Mouse (Mus musculus) ES-Bruce4 (cell line): ENCODE measurements around the gene Ppp1r7. TPM values are rescaled to one million over a fixed set of nuclear protein-coding genes. Genes with fewer than 3 reads are reported as not detected.
"Not testable (repeated sequence)": the region's sequence is repeated elsewhere in the genome, so short reads cannot be mapped to it uniquely, and the experiment has no call there.

Source experiments
- H3K27ac ChIP-seq: 2 replicates; pipeline ENCODE4 v1.5.1; 2012; ENCODE audit warnings: low read length, inconsistent platforms; ENCODE audit not compliant: insufficient read depth
- H3K27me3 ChIP-seq: 2 replicates; pipeline ENCODE4 v1.6.1; 2012; ENCODE audit warnings: mild to moderate bottlenecking, low read length, inconsistent platforms; ENCODE audit not compliant: control insufficient read depth, poor library complexity, insufficient read depth, severe bottlenecking
- H3K36me3 ChIP-seq: 2 replicates; pipeline ENCODE4 v1.6.1; 2012; ENCODE audit warnings: inconsistent platforms, mild to moderate bottlenecking, low read length, moderate library complexity; ENCODE audit not compliant: control insufficient read depth, poor library complexity, insufficient read depth, severe bottlenecking
- H3K4me1 ChIP-seq: one replicate; pipeline ENCODE4 v1.8.1; 2011; ENCODE audit warnings: low read length; ENCODE audit not compliant: control insufficient read depth, insufficient read depth
- H3K4me3 ChIP-seq: 2 replicates; pipeline ENCODE4 v1.5.1; 2011; ENCODE audit warnings: low read depth, mild to moderate bottlenecking, low read length
- H3K9ac ChIP-seq: 2 replicates; pipeline ENCODE4 v1.6.1; 2012; ENCODE audit warnings: low read depth, mild to moderate bottlenecking, inconsistent platforms; ENCODE audit not compliant: poor library complexity, severe bottlenecking
- H3K9me3 ChIP-seq: replicated peaks from 2 replicates; pipeline ENCODE4 v1.6.1; 2012; ENCODE audit warnings: mild to moderate bottlenecking, low read length, inconsistent platforms; ENCODE audit not compliant: control insufficient read depth, poor library complexity, insufficient read depth, severe bottlenecking
- CTCF ChIP-seq: IDR thresholded peaks from one replicate; pipeline ENCODE4 v1.8.1; 2011; ENCODE audit warnings: low read depth, low read length
- EP300 ChIP-seq: IDR thresholded peaks from 2 replicates; pipeline ENCODE4 v1.6.1; 2011; ENCODE audit warnings: low read depth, low read length; ENCODE audit not compliant: insufficient read depth
- POLR2A ChIP-seq: IDR thresholded peaks from one replicate; pipeline ENCODE4 v1.8.1; 2011; ENCODE audit warnings: low read length; ENCODE audit not compliant: insufficient read depth
- polyA plus RNA-seq: library from polyadenylated mRNA; stranded (reverse); fragments of >200 nt; gene quantifications from 2 replicates; pipeline ENCODE4 v1.2.4, GENCODE M21; 2011; ENCODE audit warnings: low read depth; ENCODE audit not compliant: missing spikeins, insufficient read depth, insufficient read length

Ppp1r7 gene
- polyA plus RNA-seq = 40.4 and 40.8 TPM in 2 replicates

DNA sequence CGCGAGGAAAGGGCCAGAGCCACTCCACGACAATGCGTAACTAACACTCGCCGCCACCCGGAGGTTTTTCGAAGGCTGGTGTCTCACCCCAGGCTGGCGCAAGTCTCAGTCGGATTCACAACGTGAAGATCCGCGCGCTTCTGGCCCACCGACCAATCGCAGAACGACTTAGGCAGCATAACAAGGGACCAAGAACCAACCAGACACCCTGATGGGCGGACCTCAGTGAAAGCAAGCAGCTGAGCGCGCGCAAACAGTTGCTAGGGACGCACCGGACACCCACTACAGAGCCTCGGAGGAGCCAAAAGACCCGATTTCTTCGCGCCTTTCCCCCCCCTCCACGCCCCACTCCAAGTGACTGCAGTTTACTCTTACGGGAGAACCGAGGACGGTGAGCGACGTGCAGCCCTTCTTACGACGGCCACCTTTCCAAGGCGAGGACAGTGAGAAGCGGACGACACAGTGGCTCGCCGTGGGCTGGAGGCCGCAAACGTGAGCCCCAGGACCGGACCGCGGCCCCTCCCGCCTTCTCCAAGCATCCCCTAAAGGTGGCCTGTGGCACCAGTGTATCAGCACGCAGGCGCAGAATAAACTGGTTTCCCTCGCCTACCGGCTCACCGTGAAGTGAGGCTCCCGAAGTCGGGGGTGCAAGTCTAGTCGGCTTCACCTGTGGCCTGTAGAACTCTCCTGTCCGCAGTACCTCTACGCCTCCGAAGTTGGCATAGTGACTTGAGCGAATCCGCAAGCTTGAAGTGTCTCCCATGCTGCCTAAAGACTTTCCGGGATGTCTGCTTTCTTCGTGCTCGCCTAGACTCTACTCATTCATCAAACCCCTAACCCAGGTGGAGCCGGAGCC lies at the start of gene Ppp1r7, which contains the start of gene Pask:
Gene Ppp1r7 (plus strand): TSS at position 207 of the 856 bp plus-strand sequence.
Gene Pask (minus strand): TSS at position 835 of the 856 bp plus-strand sequence.
- H3K27me3 ChIP-seq = no peaks in the 10 kb centered on the region
- TF ChIP-seq EP300 (no peak), CTCF (no peak), POLR2A (no peak)
- H3K9me3 ChIP-seq = no peaks in the 10 kb centered on the region
- no peak within 1 kb of the TSS for H3K27ac ChIP-seq
- H3K9ac ChIP-seq = peak within 1 kb of the TSS; percentile 86
- H3K4me1 ChIP-seq = no peaks in the 10 kb centered on the region
- peak within 1 kb of the TSS; percentile 91 for H3K4me3 ChIP-seq
- no peaks in the 10 kb centered on the region; the same call in none of the 2 replicates for H3K36me3 ChIP-seq

- H3K9ac ChIP-seq, H3K36me3 ChIP-seq, H3K4me1 ChIP-seq, H3K9me3 ChIP-seq, H3K27me3 ChIP-seq, H3K4me3 ChIP-seq, H3K27ac ChIP-seq: not testable (repeated sequence)
These were observed 48.2 kb upstream of the Ppp1r7 start for GRCm38 (mm10) chr1:93294491-93294890.

- no peak for TF ChIP-seq CTCF
- TF ChIP-seq EP300 = 0 out of 2 replicates have a peak, but pooled peaks have one; percentile 13
- no peak for TF ChIP-seq POLR2A
- 0 out of 2 replicates have a peak overlapping the region, but pooled peaks have one; percentile 31 for H3K27ac ChIP-seq
- peaks cover 24% of the 10 kb centered on the region for H3K36me3 ChIP-seq
- no peak overlapping the region for H3K4me3 ChIP-seq
- no peaks in the 10 kb centered on the region for H3K4me1 ChIP-seq
- no peaks in the 10 kb centered on the region for H3K27me3 ChIP-seq
- no peak overlapping the region for H3K9ac ChIP-seq
- no peaks in the 10 kb centered on the region for H3K9me3 ChIP-seq
These were observed 42.9 kb upstream of the Ppp1r7 start for GRCm38 (mm10) chr1:93299791-93300190.

DNA sequence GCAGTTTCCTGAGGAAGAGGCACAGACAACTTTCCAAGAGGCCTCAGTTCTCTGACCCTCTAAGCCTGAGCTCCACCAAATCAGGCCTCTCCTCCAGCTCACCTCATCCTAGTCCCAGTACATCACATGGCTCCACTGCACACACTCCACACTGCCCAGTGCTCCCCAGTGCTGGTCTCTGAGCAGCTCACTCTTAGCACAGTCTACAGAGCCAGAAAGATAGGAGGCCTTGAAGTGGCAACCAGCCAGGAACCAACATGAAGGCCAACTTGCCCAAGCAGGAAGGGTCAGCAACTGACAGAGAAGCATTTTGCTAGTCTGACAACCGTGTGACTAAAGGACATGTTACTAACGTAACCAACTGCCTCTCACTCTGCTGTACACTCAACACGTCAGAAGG lies 42.1 kb upstream of the Ppp1r7 start:
- peaks cover 24% of the 10 kb centered on the region for H3K36me3 ChIP-seq
- 0 out of 2 replicates have a peak overlapping the region, but pooled peaks have one; percentile 31 for H3K27ac ChIP-seq
- no peaks in the 10 kb centered on the region for H3K9me3 ChIP-seq
- no peaks in the 10 kb centered on the region for H3K4me1 ChIP-seq
- no peaks in the 10 kb centered on the region for H3K27me3 ChIP-seq
- no peak overlapping the region for H3K4me3 ChIP-seq
- TF ChIP-seq EP300 = no peak
- TF ChIP-seq CTCF = no peak
- no peak for TF ChIP-seq POLR2A
- H3K9ac ChIP-seq = no peak overlapping the region

GRCm38 (mm10) chr1:93305581-93306337 lies 36.9 kb upstream of the Ppp1r7 start, which contains the start of gene Mterf4:
TSS of gene Mterf4 (minus strand) at chr1:93305915.
- Histone ChIP-seq H3K9ac (peak within 1 kb of the TSS; percentile 49), H3K27ac (no peak within 1 kb of the TSS), H3K27me3 (no peaks in the 10 kb centered on the region), H3K9me3 (no peaks in the 10 kb centered on the region), H3K4me3 (peak within 1 kb of the TSS; percentile 94), H3K36me3 (peaks cover 29% of the 10 kb centered on the region), H3K4me1 (no peaks in the 10 kb centered on the region)
- TF ChIP-seq POLR2A (peak; percentile 35), EP300 (no peak), CTCF (no peak)

DNA sequence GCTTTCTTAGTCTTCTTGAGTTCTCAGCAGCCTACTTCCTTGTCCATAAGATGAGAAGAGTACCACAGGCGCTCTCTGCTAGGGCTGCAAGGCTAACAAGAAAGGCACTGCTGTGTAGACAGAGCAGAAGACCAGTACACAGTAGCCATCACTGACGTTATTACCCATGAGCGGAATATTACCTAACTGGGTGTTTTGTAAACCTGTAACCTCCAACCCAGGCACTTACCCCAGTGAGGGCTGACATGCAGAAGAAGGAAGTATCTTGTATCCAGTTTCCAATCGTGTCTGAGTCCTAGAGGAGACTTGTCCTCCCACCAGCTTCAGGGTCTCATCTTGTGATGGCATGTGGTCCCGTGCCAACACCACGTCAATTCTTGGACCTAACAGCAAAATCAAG lies 18.7 kb upstream of the Ppp1r7 start:
- Histone ChIP-seq H3K4me3 (no peak overlapping the region), H3K4me1 (no peaks in the 10 kb centered on the region), H3K36me3 (peaks cover 36% of the 10 kb centered on the region), H3K9ac (no peak overlapping the region), H3K27ac (no peak overlapping the region), H3K9me3 (no peaks in the 10 kb centered on the region), H3K27me3 (no peaks in the 10 kb centered on the region)
- TF ChIP-seq CTCF = no peak
- TF ChIP-seq POLR2A = no peak
- no peak for TF ChIP-seq EP300
